Mouse (Mus musculus): ENCODE data around the gene Hmcn2. TPM values are rescaled to one million over a fixed set of nuclear protein-coding genes. Genes with fewer than 3 reads are reported as not detected.
A peak's percentile ranks its signal among the peaks of the same experiment; 100 is the strongest.

The Hmcn2 gene
- polyA plus RNA-seq, 1 experiment: not detected

- Histone ChIP-seq H3K4me3 (ENCODE audit: insufficient read depth, low read depth, low read length) (no peak overlapping the region), H3K27ac (ENCODE audit: insufficient read depth, low read depth, low read length) (no peak overlapping the region), H3K4me1 (ENCODE audit: control insufficient read depth, insufficient read depth, low read length) (peaks cover 48% of the 10 kb centered on the region)
- WGBS: 57% methylated on average over 8 of the region's 8 CpGs
- TF ChIP-seq POLR2A (IDR thresholded peaks at IDR 0.05; ENCODE audit: insufficient read depth, low read depth, low read length): no peak
- no peak for TF ChIP-seq CTCF (IDR thresholded peaks at IDR 0.05; ENCODE audit: insufficient read depth, low read depth, low read length)
Measured at GRCm38 (mm10) chr2:31281138-31281537, 33.1 kb upstream of the Hmcn2 start.

- 45% methylated on average over 7 of the region's 7 CpGs for WGBS
- no peak overlapping the region for H3K27ac ChIP-seq (ENCODE audit: insufficient read depth, low read depth, low read length)
- no peak overlapping the region for H3K4me3 ChIP-seq (ENCODE audit: insufficient read depth, low read depth, low read length)
- TF ChIP-seq POLR2A (IDR thresholded peaks at IDR 0.05; ENCODE audit: insufficient read depth, low read depth, low read length): no peak
- TF ChIP-seq CTCF (IDR thresholded peaks at IDR 0.05; ENCODE audit: insufficient read depth, low read depth, low read length): no peak
- peaks cover 40% of the 10 kb centered on the region for H3K4me1 ChIP-seq (ENCODE audit: control insufficient read depth, insufficient read depth, low read length)
Measured at GRCm38 (mm10) chr2:31282266-31282665, 31.9 kb upstream of the Hmcn2 start.

GRCm38 (mm10) chr2:31282880-31283279, 31.3 kb upstream of the Hmcn2 start:
- no peak overlapping the region for H3K4me3 ChIP-seq (ENCODE audit: insufficient read depth, low read depth, low read length)
- 83% methylated on average over 12 of the region's 12 CpGs for WGBS
- TF ChIP-seq POLR2A (IDR thresholded peaks at IDR 0.05; ENCODE audit: insufficient read depth, low read depth, low read length) (no peak), CTCF (IDR thresholded peaks at IDR 0.05; ENCODE audit: insufficient read depth, low read depth, low read length) (no peak)
- no peak overlapping the region for H3K27ac ChIP-seq (ENCODE audit: insufficient read depth, low read depth, low read length)
- H3K4me1 ChIP-seq (ENCODE audit: control insufficient read depth, insufficient read depth, low read length): peaks cover 34% of the 10 kb centered on the region

- Histone ChIP-seq H3K4me3 (ENCODE audit: insufficient read depth, low read depth, low read length) (no peak overlapping the region), H3K4me1 (ENCODE audit: control insufficient read depth, insufficient read depth, low read length) (peaks cover 24% of the 10 kb centered on the region), H3K27ac (ENCODE audit: insufficient read depth, low read depth, low read length) (no peak overlapping the region)
- no peak for TF ChIP-seq POLR2A (IDR thresholded peaks at IDR 0.05; ENCODE audit: insufficient read depth, low read depth, low read length)
- TF ChIP-seq CTCF (IDR thresholded peaks at IDR 0.05; ENCODE audit: insufficient read depth, low read depth, low read length): no peak
- 72% methylated on average over 5 of the region's 5 CpGs for WGBS
Measured at GRCm38 (mm10) chr2:31284531-31284930, 29.7 kb upstream of the Hmcn2 start.

- H3K4me3 ChIP-seq (ENCODE audit: insufficient read depth, low read depth, low read length): no peak overlapping the region
- TF ChIP-seq CTCF (IDR thresholded peaks at IDR 0.05; ENCODE audit: insufficient read depth, low read depth, low read length): peak; percentile 96
- TF ChIP-seq POLR2A (IDR thresholded peaks at IDR 0.05; ENCODE audit: insufficient read depth, low read depth, low read length): no peak
- 7% methylated on average over 6 of the region's 6 CpGs for WGBS
- peaks cover 8% of the 10 kb centered on the region for H3K4me1 ChIP-seq (ENCODE audit: control insufficient read depth, insufficient read depth, low read length)
- peak overlapping the region; percentile 48; the same call in 1 of the 2 replicates for H3K27ac ChIP-seq (ENCODE audit: insufficient read depth, low read depth, low read length)
Measured at GRCm38 (mm10) chr2:31291421-31291820, 22.8 kb upstream of the Hmcn2 start.

- H3K4me3 ChIP-seq (ENCODE audit: insufficient read depth, low read depth, low read length): no peak overlapping the region
- no peak overlapping the region for H3K27ac ChIP-seq (ENCODE audit: insufficient read depth, low read depth, low read length)
- TF ChIP-seq CTCF (IDR thresholded peaks at IDR 0.05; ENCODE audit: insufficient read depth, low read depth, low read length) (peak; percentile 79), POLR2A (IDR thresholded peaks at IDR 0.05; ENCODE audit: insufficient read depth, low read depth, low read length) (no peak)
- WGBS: under 1% methylated on average over 4 of the region's 4 CpGs
- H3K4me1 ChIP-seq (ENCODE audit: control insufficient read depth, insufficient read depth, low read length): peaks cover 15% of the 10 kb centered on the region
Measured at GRCm38 (mm10) chr2:31294985-31295384, 19.2 kb upstream of the Hmcn2 start.

GRCm38 (mm10) chr2:31296395-31296794, 17.8 kb upstream of the Hmcn2 start:
- TF ChIP-seq CTCF (IDR thresholded peaks at IDR 0.05; ENCODE audit: insufficient read depth, low read depth, low read length): no peak
- no peak for TF ChIP-seq POLR2A (IDR thresholded peaks at IDR 0.05; ENCODE audit: insufficient read depth, low read depth, low read length)
- Histone ChIP-seq H3K27ac (ENCODE audit: insufficient read depth, low read depth, low read length) (no peak overlapping the region), H3K4me3 (ENCODE audit: insufficient read depth, low read depth, low read length) (no peak overlapping the region), H3K4me1 (ENCODE audit: control insufficient read depth, insufficient read depth, low read length) (peaks cover 15% of the 10 kb centered on the region)
- 84% methylated on average over 6 of the region's 6 CpGs for WGBS

- H3K4me1 ChIP-seq (ENCODE audit: control insufficient read depth, insufficient read depth, low read length): peaks cover 15% of the 10 kb centered on the region
- WGBS: 4% methylated on average over 17 of the region's 17 CpGs
- no peak overlapping the region for H3K27ac ChIP-seq (ENCODE audit: insufficient read depth, low read depth, low read length)
- peak overlapping the region; percentile 53 for H3K4me3 ChIP-seq (ENCODE audit: insufficient read depth, low read depth, low read length)
- TF ChIP-seq POLR2A (IDR thresholded peaks at IDR 0.05; ENCODE audit: insufficient read depth, low read depth, low read length): no peak
- no peak for TF ChIP-seq CTCF (IDR thresholded peaks at IDR 0.05; ENCODE audit: insufficient read depth, low read depth, low read length)
Measured at GRCm38 (mm10) chr2:31297602-31298268, 16.5 kb upstream of the Hmcn2 start.

- TF ChIP-seq POLR2A (IDR thresholded peaks at IDR 0.05; ENCODE audit: insufficient read depth, low read depth, low read length): no peak
- TF ChIP-seq CTCF (IDR thresholded peaks at IDR 0.05; ENCODE audit: insufficient read depth, low read depth, low read length): no peak
- Histone ChIP-seq H3K4me1 (ENCODE audit: control insufficient read depth, insufficient read depth, low read length) (peaks cover 15% of the 10 kb centered on the region), H3K27ac (ENCODE audit: insufficient read depth, low read depth, low read length) (no peak overlapping the region), H3K4me3 (ENCODE audit: insufficient read depth, low read depth, low read length) (no peak overlapping the region)
- WGBS: 29% methylated on average over 4 of the region's 4 CpGs
Measured at GRCm38 (mm10) chr2:31298814-31299213, 15.4 kb upstream of the Hmcn2 start.
